Mouse (Mus musculus) limb, embryonic 14.5 days (tissue): ENCODE data around the gene Magi1. TPM values are rescaled to one million over a fixed set of nuclear protein-coding genes. Genes with fewer than 3 reads are reported as not detected.

ENCODE experiments used
- ATAC-seq: fragments of 200-750 bp; cut with Nextera tagmentation; 2 replicates; pipeline ENCODE4 v1.8.0; 2017; ENCODE audit warnings: low read depth, moderate number of reproducible peaks, moderate TSS enrichment; ENCODE audit not compliant: low FRiP score
- DNase-seq: peaks from one replicate; pipeline ENCODE4 v3.0.0-alpha.2; 2015; ENCODE audit warnings: low spot score
- H3K27ac ChIP-seq: fragments of 300-500 bp; sonication (generic); replicated peaks from 2 replicates; pipeline ENCODE4 v1.5.1; 2014; ENCODE audit warnings: low read depth, mild to moderate bottlenecking, low read length, moderate library complexity, mixed read lengths
- H3K27me3 ChIP-seq: fragments of 300-500 bp; sonication (generic); 2 replicates; pipeline ENCODE4 v1.6.1; 2014; ENCODE audit warnings: low read length, mixed read lengths; ENCODE audit not compliant: control insufficient read depth, insufficient read depth
- H3K36me3 ChIP-seq: fragments of 300-500 bp; sonication (generic); 2 replicates; pipeline ENCODE4 v1.6.1; 2014; ENCODE audit warnings: mild to moderate bottlenecking, low read length, moderate library complexity, mixed read lengths; ENCODE audit not compliant: control insufficient read depth, insufficient read depth
- H3K4me1 ChIP-seq: fragments of 300-500 bp; sonication (generic); 2 replicates; pipeline ENCODE4 v1.6.1; 2014; ENCODE audit warnings: antibody characterized with exemption, low read length, mixed read lengths; ENCODE audit not compliant: control insufficient read depth, insufficient read depth
- H3K4me2 ChIP-seq: fragments of 300-500 bp; sonication (generic); replicated peaks from 2 replicates; pipeline ENCODE4 v1.6.1; 2014; ENCODE audit warnings: low read depth, mild to moderate bottlenecking, low read length, moderate library complexity; ENCODE audit not compliant: severe bottlenecking
- H3K4me3 ChIP-seq: fragments of 300-500 bp; sonication (generic); replicated peaks from 2 replicates; pipeline ENCODE4 v1.5.1; 2014; ENCODE audit warnings: low read length
- H3K9ac ChIP-seq: fragments of 300-500 bp; sonication (generic); 2 replicates; pipeline ENCODE4 v1.6.1; 2014; ENCODE audit warnings: mild to moderate bottlenecking, low read depth, low read length, moderate library complexity; ENCODE audit not compliant: severe bottlenecking
- H3K9me3 ChIP-seq: fragments of 300-500 bp; sonication (generic); 2 replicates; pipeline ENCODE4 v1.6.1; 2016; ENCODE audit warnings: low read length; ENCODE audit not compliant: control insufficient read depth
- POLR2A ChIP-seq: fragments of 200-500 bp; IDR thresholded peaks from 2 replicates; pipeline ENCODE4 v1.8.0; 2012; ENCODE audit warnings: inconsistent platforms, mild to moderate bottlenecking, moderate library complexity, borderline replicate concordance; ENCODE audit not compliant: insufficient read depth, insufficient read length; ENCODE audit errors: extremely low read depth
- WGBS: fragments of 180-500 bp; shearing (Covaris S2); extraction: QIAGEN DNeasy Blood & Tissue Kit; methylation state at CpG from one replicate; pipeline ENCODE4 v1.1.7; 2014; 5-methylcytosine and 5-hydroxymethylcytosine counted together
- polyA plus RNA-seq, 2 experiments: library from polyadenylated mRNA; depleted of rRNA in 1 of 2; stranded (reverse) in 1 of 2; unstranded in 1 of 2; fragments of >200 nt; fragmentation: Nextera tagmentation in 1 of 2; extraction: Ambion mirVana in 1 of 2; gene quantifications; 2 replicates each; pipeline versions ENCODE4 v1.2.1 to v1.2.3; 2012 to 2014

The Magi1 gene
- polyA plus RNA-seq, 2 experiments: 9.7 to 15.0 TPM

- DNase-seq: no peak
- 87% methylated on average over 4 of the region's 4 CpGs for WGBS
- no peaks in the 10 kb centered on the region for H3K9me3 ChIP-seq
- H3K27ac ChIP-seq: no peak overlapping the region
- H3K9ac ChIP-seq: no peak overlapping the region
- H3K4me3 ChIP-seq: no peak overlapping the region
- no peak for ATAC-seq
- H3K4me2 ChIP-seq: no peak overlapping the region
- H3K36me3 ChIP-seq: no peaks in the 10 kb centered on the region
- H3K27me3 ChIP-seq: no peaks in the 10 kb centered on the region
- no peak for TF ChIP-seq POLR2A
- H3K4me1 ChIP-seq: peaks cover 35% of the 10 kb centered on the region
Measured at GRCm38 (mm10) chr6:94075990-94076389, 207.7 kb downstream of the Magi1 start.

GRCm38 (mm10) chr6:94075228-94075627, 208.5 kb downstream of the Magi1 start:
- no peaks in the 10 kb centered on the region for H3K36me3 ChIP-seq
- H3K4me2 ChIP-seq: 0 out of 2 replicates have a peak overlapping the region, but pooled peaks have one; percentile 10

GRCm38 (mm10) chr6:94071676-94072075, 212.0 kb downstream of the Magi1 start:
- Histone ChIP-seq H3K36me3 (no peaks in the 10 kb centered on the region), H3K9ac (no peak overlapping the region), H3K4me1 (peaks cover 43% of the 10 kb centered on the region), H3K27ac (no peak overlapping the region), H3K4me2 (no peak overlapping the region), H3K27me3 (no peaks in the 10 kb centered on the region), H3K4me3 (no peak overlapping the region), H3K9me3 (no peaks in the 10 kb centered on the region)
- DNase-seq: no peak
- no peak for ATAC-seq
- TF ChIP-seq POLR2A: no peak
- WGBS: 30% methylated on average over 5 of the region's 5 CpGs

More at GRCm38 (mm10) chr6:94075228-94075627, 208.5 kb downstream of the Magi1 start:
- Histone ChIP-seq H3K4me1 (peaks cover 34% of the 10 kb centered on the region), H3K27me3 (no peaks in the 10 kb centered on the region), H3K27ac (no peak overlapping the region; the same call in 1 of the 2 replicates), H3K9me3 (no peaks in the 10 kb centered on the region), H3K9ac (no peak overlapping the region), H3K4me3 (no peak overlapping the region)
- WGBS: 29% methylated on average over 8 of the region's 8 CpGs
- no peak for ATAC-seq
- peak; percentile 25 for DNase-seq
- no peak for TF ChIP-seq POLR2A

- ATAC-seq (no peak), DNase-seq (no peak)
- peaks cover 34% of the 10 kb centered on the region for H3K4me1 ChIP-seq
- H3K9ac ChIP-seq: no peak overlapping the region
- H3K27me3 ChIP-seq: no peaks in the 10 kb centered on the region
- no peaks in the 10 kb centered on the region for H3K36me3 ChIP-seq
- 61% methylated on average over 3 of the region's 3 CpGs for WGBS
- TF ChIP-seq POLR2A: no peak
- no peak overlapping the region for H3K27ac ChIP-seq
- H3K4me2 ChIP-seq: no peak overlapping the region
- H3K9me3 ChIP-seq: no peaks in the 10 kb centered on the region
- H3K4me3 ChIP-seq: no peak overlapping the region
Measured at GRCm38 (mm10) chr6:94070702-94071101, 213.0 kb downstream of the Magi1 start.

- H3K27ac ChIP-seq: no peak overlapping the region
- DNase-seq (no peak), ATAC-seq (no peak)
- H3K27me3 ChIP-seq: no peaks in the 10 kb centered on the region
- H3K4me3 ChIP-seq: no peak overlapping the region
- TF ChIP-seq POLR2A: no peak
- no peaks in the 10 kb centered on the region for H3K36me3 ChIP-seq
- H3K9me3 ChIP-seq: no peaks in the 10 kb centered on the region
- 14% methylated on average over 3 of the region's 3 CpGs for WGBS
- peaks cover 28% of the 10 kb centered on the region for H3K4me1 ChIP-seq
- H3K9ac ChIP-seq: no peak overlapping the region
- H3K4me2 ChIP-seq: no peak overlapping the region
Measured at GRCm38 (mm10) chr6:94069421-94069820, 214.3 kb downstream of the Magi1 start.
